Mouse (Mus musculus) intestine, embryonic 16.5 days (tissue): ENCODE data around the gene Fam234b. TPM values are rescaled to one million over a fixed set of nuclear protein-coding genes. Genes with fewer than 3 reads are reported as not detected.

Experiments used
- ATAC-seq: fragments of 200-750 bp; cut with Nextera tagmentation; 2 replicates; pipeline ENCODE4 v1.8.0; 2017; ENCODE audit warnings: moderate TSS enrichment, moderate library complexity
- H3K27ac ChIP-seq: fragments of 300-500 bp; sonication (generic); 2 replicates; pipeline ENCODE4 v1.5.1; 2014; ENCODE audit warnings: mild to moderate bottlenecking, low read length
- H3K27me3 ChIP-seq: fragments of 300-500 bp; sonication (generic); replicated peaks from 2 replicates; pipeline ENCODE4 v1.6.1; 2014; ENCODE audit warnings: low read length, control low read depth, mixed read lengths; ENCODE audit not compliant: control insufficient read depth, insufficient read depth
- H3K36me3 ChIP-seq: fragments of 300-500 bp; sonication (generic); 2 replicates; pipeline ENCODE4 v1.6.1; 2014; ENCODE audit warnings: low read length, control low read depth; ENCODE audit not compliant: control insufficient read depth, insufficient read depth
- H3K4me1 ChIP-seq: fragments of 300-500 bp; sonication (generic); 2 replicates; pipeline ENCODE4 v1.6.1; 2014; ENCODE audit warnings: low read length, control low read depth, mixed read lengths; ENCODE audit not compliant: control insufficient read depth, insufficient read depth
- H3K4me2 ChIP-seq: fragments of 300-500 bp; sonication (generic); 2 replicates; pipeline ENCODE4 v1.6.1; 2014; ENCODE audit warnings: low read depth, low read length, control low read depth
- H3K4me3 ChIP-seq: fragments of 300-500 bp; sonication (generic); 2 replicates; pipeline ENCODE4 v1.5.1; 2014; ENCODE audit warnings: mild to moderate bottlenecking, low read length
- H3K9ac ChIP-seq: fragments of 300-500 bp; sonication (generic); 2 replicates; pipeline ENCODE4 v1.6.1; 2014; ENCODE audit warnings: low read depth, low read length
- H3K9me3 ChIP-seq: fragments of 300-500 bp; sonication (generic); 2 replicates; pipeline ENCODE4 v1.6.1; 2016; ENCODE audit warnings: low read length, control low read depth; ENCODE audit not compliant: control insufficient read depth
- WGBS: fragments of 180-500 bp; shearing (Covaris S2); extraction: QIAGEN DNeasy Blood & Tissue Kit; methylation state at CpG from one replicate; pipeline ENCODE4 v1.1.7; 2014; 5-methylcytosine and 5-hydroxymethylcytosine counted together
- polyA plus RNA-seq: library from polyadenylated mRNA; unstranded; fragments of >200 nt; fragmentation: Nextera tagmentation; extraction: Ambion mirVana; gene quantifications from 2 replicates; pipeline ENCODE4 v1.2.1, GENCODE M21; 2015

Gene Fam234b
- 36.9 and 37.6 TPM in 2 replicates for polyA plus RNA-seq

DNA sequence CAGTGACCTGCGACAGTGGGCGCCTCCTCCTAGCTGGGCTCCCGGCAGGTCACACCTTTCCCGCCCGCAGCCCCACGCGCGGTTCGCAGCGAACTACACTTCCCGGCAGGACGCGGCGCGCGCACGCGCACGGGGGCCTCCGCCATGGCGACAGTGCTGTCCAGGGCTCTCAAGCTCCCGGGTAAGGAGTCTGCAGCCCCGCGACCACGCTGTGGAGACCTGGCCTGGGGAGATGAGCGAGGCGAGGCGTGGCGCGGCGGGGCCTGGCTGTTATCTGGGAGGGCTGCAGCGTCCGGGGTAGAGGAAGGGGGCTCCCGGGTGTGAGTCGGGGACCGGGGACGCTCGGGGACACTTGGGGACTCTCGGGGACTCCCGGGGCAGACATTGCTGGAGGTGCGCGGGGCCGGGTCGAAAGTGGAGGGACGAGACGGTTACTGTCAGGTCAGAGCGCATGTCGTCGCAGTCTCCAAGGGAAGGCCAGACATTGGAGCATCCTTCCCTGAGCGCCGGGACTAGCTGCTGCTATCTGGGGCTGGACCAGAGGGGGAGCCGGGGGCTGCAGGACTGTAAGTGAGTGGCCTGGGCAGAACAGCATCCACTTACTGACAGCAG is at the start of gene Fam234b, which contains the start of gene Hebp1:
Gene Fam234b (plus strand): TSS at position 57 of the 612 bp plus-strand sequence.
Gene Hebp1 (minus strand): TSS at position 102 of the 612 bp plus-strand sequence.
- no peaks in the 10 kb centered on the region for H3K27me3 ChIP-seq
- H3K36me3 ChIP-seq: no peaks in the 10 kb centered on the region
- peak within 1 kb of the TSS; percentile 75 for H3K4me3 ChIP-seq
- peak within 1 kb of the TSS; percentile 92 for H3K9ac ChIP-seq
- H3K27ac ChIP-seq: peak within 1 kb of the TSS; percentile 80
- ATAC-seq: peak; percentile 74
- H3K4me1 ChIP-seq: peaks cover 9% of the 10 kb centered on the region; the same call in 1 of the 2 replicates
- H3K4me2 ChIP-seq: peak within 1 kb of the TSS; percentile 85
- H3K9me3 ChIP-seq: no peaks in the 10 kb centered on the region
- under 1% methylated on average over 52 of the region's 52 CpGs for WGBS

GRCm38 (mm10) chr6:135148506-135148905 is 49.3 kb upstream of the Fam234b start:
- ATAC-seq: peak; percentile 26

DNA sequence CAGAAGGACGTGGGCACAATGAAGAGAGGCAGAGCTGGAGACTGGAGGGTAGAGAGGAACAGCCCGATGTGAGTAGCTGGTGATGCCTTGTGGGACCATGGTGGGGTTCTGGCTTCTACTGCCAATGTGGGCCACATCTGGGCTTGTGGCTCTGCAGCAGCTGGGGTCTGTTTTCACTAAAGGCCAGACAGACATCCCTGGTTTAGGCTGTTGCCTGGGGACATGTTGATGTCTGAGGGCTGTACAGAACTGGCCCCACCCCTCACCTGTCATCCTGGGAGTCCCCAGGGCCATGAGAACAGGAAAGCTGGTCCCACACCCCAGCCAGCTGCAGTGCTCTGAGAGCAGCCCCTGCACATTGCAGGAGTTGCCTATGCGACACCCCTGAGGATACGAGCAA is 48.6 kb upstream of the Fam234b start:
- Histone ChIP-seq H3K9ac (no peak overlapping the region), H3K4me2 (no peak overlapping the region), H3K36me3 (0 out of 2 replicates have a peak, but pooled peaks cover 6% of the 10 kb centered on the region), H3K9me3 (no peaks in the 10 kb centered on the region), H3K4me3 (no peak overlapping the region), H3K27ac (no peak overlapping the region), H3K4me1 (no peaks in the 10 kb centered on the region), H3K27me3 (no peaks in the 10 kb centered on the region)
- ATAC-seq: no peak
- 78% methylated on average over 4 of the region's 4 CpGs for WGBS

More at GRCm38 (mm10) chr6:135148506-135148905, 49.3 kb upstream of the Fam234b start:
- Histone ChIP-seq H3K4me2 (no peak overlapping the region), H3K27me3 (no peaks in the 10 kb centered on the region), H3K4me3 (no peak overlapping the region), H3K9me3 (no peaks in the 10 kb centered on the region), H3K36me3 (0 out of 2 replicates have a peak, but pooled peaks cover 3% of the 10 kb centered on the region), H3K27ac (no peak overlapping the region), H3K9ac (no peak overlapping the region), H3K4me1 (no peaks in the 10 kb centered on the region)
- WGBS: 41% methylated on average over 1 of the region's 1 CpGs

- Histone ChIP-seq H3K27me3 (no peaks in the 10 kb centered on the region), H3K4me2 (no peak overlapping the region), H3K4me3 (no peak overlapping the region), H3K36me3 (0 out of 2 replicates have a peak, but pooled peaks cover 6% of the 10 kb centered on the region), H3K9ac (no peak overlapping the region), H3K4me1 (no peaks in the 10 kb centered on the region), H3K27ac (no peak overlapping the region), H3K9me3 (no peaks in the 10 kb centered on the region)
- WGBS: 77% methylated on average over 4 of the region's 4 CpGs
- no peak; the same call in 1 of the 2 replicates for ATAC-seq
These were observed 48.1 kb upstream of the Fam234b start for GRCm38 (mm10) chr6:135149722-135150121.

GRCm38 (mm10) chr6:135150311-135150710 is 47.5 kb upstream of the Fam234b start:
- ATAC-seq: peak; percentile 40; the same call in 1 of the 2 replicates

GRCm38 (mm10) chr6:135153719-135154118 is 44.1 kb upstream of the Fam234b start:
- H3K4me3 ChIP-seq: no peak overlapping the region
- H3K9me3 ChIP-seq: no peaks in the 10 kb centered on the region
- H3K4me2 ChIP-seq: no peak overlapping the region
- ATAC-seq: no peak
- 0 out of 2 replicates have a peak, but pooled peaks cover 6% of the 10 kb centered on the region for H3K36me3 ChIP-seq
- H3K27me3 ChIP-seq: no peaks in the 10 kb centered on the region
- H3K4me1 ChIP-seq: peaks cover 2% of the 10 kb centered on the region; the same call in 1 of the 2 replicates
- H3K9ac ChIP-seq: no peak overlapping the region
- no peak overlapping the region for H3K27ac ChIP-seq
- WGBS: 79% methylated on average over 5 of the region's 5 CpGs

More at GRCm38 (mm10) chr6:135150311-135150710, 47.5 kb upstream of the Fam234b start:
- H3K9me3 ChIP-seq: no peaks in the 10 kb centered on the region
- no peak overlapping the region for H3K27ac ChIP-seq
- H3K4me1 ChIP-seq: no peaks in the 10 kb centered on the region
- 0 out of 2 replicates have a peak, but pooled peaks cover 6% of the 10 kb centered on the region for H3K36me3 ChIP-seq
- H3K4me2 ChIP-seq: no peak overlapping the region
- H3K27me3 ChIP-seq: no peaks in the 10 kb centered on the region
- no peak overlapping the region for H3K4me3 ChIP-seq
- H3K9ac ChIP-seq: no peak overlapping the region
- 42% methylated on average over 5 of the region's 5 CpGs for WGBS

- Histone ChIP-seq H3K9ac (no peak overlapping the region), H3K4me2 (no peak overlapping the region), H3K27me3 (no peaks in the 10 kb centered on the region), H3K27ac (no peak overlapping the region), H3K4me3 (no peak overlapping the region), H3K9me3 (no peaks in the 10 kb centered on the region), H3K36me3 (0 out of 2 replicates have a peak, but pooled peaks cover 6% of the 10 kb centered on the region), H3K4me1 (peaks cover 2% of the 10 kb centered on the region; the same call in 1 of the 2 replicates)
- peak; percentile 80 for ATAC-seq
- 67% methylated on average over 8 of the region's 8 CpGs for WGBS
These were observed 41.2 kb upstream of the Fam234b start for GRCm38 (mm10) chr6:135156597-135156996.

GRCm38 (mm10) chr6:135157496-135157895 is 40.3 kb upstream of the Fam234b start:
- H3K9me3 ChIP-seq: no peaks in the 10 kb centered on the region
- no peak overlapping the region for H3K27ac ChIP-seq
- 0 out of 2 replicates have a peak, but pooled peaks cover 6% of the 10 kb centered on the region for H3K36me3 ChIP-seq
- ATAC-seq: no peak
- no peaks in the 10 kb centered on the region for H3K27me3 ChIP-seq
- WGBS: 64% methylated on average over 4 of the region's 4 CpGs
- no peak overlapping the region for H3K4me2 ChIP-seq
- no peak overlapping the region for H3K4me3 ChIP-seq
- peaks cover 2% of the 10 kb centered on the region; the same call in 1 of the 2 replicates for H3K4me1 ChIP-seq
- H3K9ac ChIP-seq: no peak overlapping the region

GRCm38 (mm10) chr6:135158509-135158908 is 39.3 kb upstream of the Fam234b start:
- WGBS: 61% methylated on average over 4 of the region's 4 CpGs

More at GRCm38 (mm10) chr6:135158509-135158908, 39.3 kb upstream of the Fam234b start:
- Histone ChIP-seq H3K27ac (no peak overlapping the region), H3K4me2 (no peak overlapping the region), H3K27me3 (no peaks in the 10 kb centered on the region), H3K4me3 (no peak overlapping the region), H3K9me3 (no peaks in the 10 kb centered on the region), H3K9ac (no peak overlapping the region), H3K4me1 (peaks cover 2% of the 10 kb centered on the region; the same call in 1 of the 2 replicates), H3K36me3 (0 out of 2 replicates have a peak, but pooled peaks cover 3% of the 10 kb centered on the region)
- no peak for ATAC-seq
